Mouse (Mus musculus): ENCODE measurements around the gene Cmtm8. TPM values are rescaled to one million over a fixed set of nuclear protein-coding genes. Genes with fewer than 3 reads are reported as not detected.

The Cmtm8 gene
- polyA plus RNA-seq, 1 experiment from 2014 or later: 102 TPM

DNA sequence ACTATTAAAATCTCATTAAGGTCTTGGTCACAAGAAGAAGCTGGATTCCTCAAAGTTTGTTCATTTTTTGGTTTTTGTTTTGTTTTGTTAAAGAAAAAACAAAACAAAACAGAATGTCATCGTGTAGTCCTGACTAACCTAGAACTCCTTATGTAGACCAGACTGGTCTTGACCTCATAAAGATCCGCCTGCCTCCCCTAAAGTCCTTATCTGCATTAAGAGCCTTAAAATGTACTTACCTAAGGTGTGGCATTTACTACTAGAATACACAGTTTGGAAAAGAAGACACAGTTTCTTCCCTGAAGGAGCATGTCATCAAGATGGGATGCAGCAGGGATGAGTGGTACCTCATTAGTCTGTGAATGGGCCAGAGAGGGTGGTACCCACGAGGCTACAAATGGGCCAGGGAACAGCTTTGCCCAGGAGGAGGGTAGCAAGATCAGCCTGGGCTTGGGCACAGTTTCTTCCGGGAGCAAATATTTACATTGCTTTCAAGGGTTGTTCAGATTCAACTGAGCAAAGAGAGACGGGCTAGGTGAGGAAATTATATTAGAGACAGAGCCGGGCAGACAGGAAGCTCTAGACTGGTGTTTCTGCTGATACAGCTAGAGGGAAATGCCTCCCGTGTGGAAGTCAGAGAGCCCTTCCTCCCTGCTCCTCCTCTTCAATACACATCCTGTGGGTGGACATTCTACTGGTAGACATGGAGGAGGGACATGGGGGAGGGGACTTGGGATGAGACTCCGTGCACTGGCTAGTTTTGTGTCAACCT lies 7.6 kb upstream of the Cmtm8 start:
- H3K36me3 ChIP-seq: no peaks in the 10 kb centered on the region
- no peak overlapping the region for H3K4me3 ChIP-seq
- H3K4me2 ChIP-seq: no peak overlapping the region
- H3K27ac ChIP-seq: peak overlapping the region; percentile 66
- no peak overlapping the region for H3K9ac ChIP-seq
- peaks cover 29% of the 10 kb centered on the region for H3K4me1 ChIP-seq
- H3K9me3 ChIP-seq: no peaks in the 10 kb centered on the region
- 31% methylated on average over 8 of the region's 8 CpGs for WGBS
- ATAC-seq (ENCODE audit: borderline replicate concordance, extremely low read depth, low FRiP score, low TSS enrichment): peak; percentile 71
- H3K27me3 ChIP-seq: no peaks in the 10 kb centered on the region

DNA sequence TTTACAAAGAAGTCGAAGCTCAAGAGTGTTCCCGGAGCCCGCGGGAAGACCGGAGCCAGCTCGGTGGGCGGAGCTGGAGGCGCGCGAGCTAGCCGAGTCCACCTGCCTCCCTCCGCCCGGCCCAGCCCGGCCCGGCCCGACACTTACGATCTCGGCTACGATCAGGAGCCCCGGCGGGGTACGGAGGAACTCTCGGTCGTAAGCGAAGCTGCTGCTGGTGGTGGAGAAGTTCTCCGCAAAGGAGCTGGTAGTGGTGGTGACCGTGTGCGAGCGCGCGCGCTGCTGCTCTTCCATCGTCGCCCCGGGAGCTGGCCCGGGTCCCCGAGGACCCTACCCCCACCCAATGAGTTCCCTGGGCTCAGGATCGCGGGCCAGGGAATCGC lies 331 bp downstream of the Cmtm8 start:
- WGBS: under 1% methylated on average over 39 of the region's 40 CpGs
- Histone ChIP-seq H3K27ac (peak overlapping the region; percentile 91), H3K9me3 (no peaks in the 10 kb centered on the region), H3K36me3 (no peaks in the 10 kb centered on the region; the same call in 1 of the 2 replicates), H3K4me2 (peak overlapping the region; percentile 89), H3K4me1 (peaks cover 32% of the 10 kb centered on the region), H3K4me3 (peak overlapping the region; percentile 69), H3K27me3 (no peaks in the 10 kb centered on the region), H3K9ac (peak overlapping the region; percentile 67)
- ATAC-seq (ENCODE audit: borderline replicate concordance, extremely low read depth, low FRiP score, low TSS enrichment): peak; percentile 43; the same call in 1 of the 2 replicates

DNA sequence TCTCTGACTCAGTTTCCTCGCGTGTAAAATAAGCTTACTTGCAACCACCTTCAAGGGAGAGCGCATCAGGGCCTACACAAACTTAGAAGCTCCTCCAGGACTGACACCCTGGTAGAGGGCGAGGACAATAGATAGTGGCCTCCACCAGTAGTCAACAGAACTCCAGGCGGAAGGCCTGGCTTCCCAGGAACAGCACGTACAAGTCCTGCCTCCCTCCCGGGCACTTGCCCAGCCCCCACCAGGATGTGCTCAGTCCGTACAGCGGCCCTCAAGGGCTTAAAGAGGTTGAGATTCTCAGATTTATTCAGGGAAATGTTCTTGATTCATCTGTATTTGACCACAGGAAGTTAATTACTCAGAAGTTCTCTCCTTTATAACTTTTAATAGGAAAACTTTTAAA lies 1.1 kb downstream of the Cmtm8 start:
- Histone ChIP-seq H3K9me3 (no peaks in the 10 kb centered on the region), H3K27ac (peak overlapping the region; percentile 91), H3K4me3 (peak overlapping the region; percentile 69), H3K9ac (peak overlapping the region; percentile 67), H3K4me2 (peak overlapping the region; percentile 89), H3K4me1 (peaks cover 34% of the 10 kb centered on the region), H3K36me3 (no peaks in the 10 kb centered on the region; the same call in 1 of the 2 replicates), H3K27me3 (no peaks in the 10 kb centered on the region)
- WGBS: 25% methylated on average over 9 of the region's 9 CpGs
- no peak for ATAC-seq (ENCODE audit: borderline replicate concordance, extremely low read depth, low FRiP score, low TSS enrichment)

DNA sequence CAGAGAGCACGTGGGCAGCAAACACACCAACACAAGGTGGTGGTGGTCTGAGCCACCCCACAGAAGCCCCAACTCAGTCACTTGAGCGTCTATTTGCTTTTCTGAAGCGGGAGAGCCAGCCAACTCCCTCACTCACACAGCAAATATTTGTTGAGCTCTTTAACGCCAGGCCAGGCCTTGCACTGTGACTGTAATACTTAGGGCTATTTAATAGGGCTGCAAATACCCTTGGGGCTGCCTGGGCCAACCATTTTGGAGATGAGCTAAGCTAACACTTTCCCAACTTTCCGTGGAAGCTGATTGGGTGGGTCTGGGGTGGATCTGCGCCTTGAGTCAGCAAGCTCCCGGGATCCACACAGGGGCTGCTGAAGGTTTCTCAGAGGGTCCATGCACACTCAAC lies 1.7 kb downstream of the Cmtm8 start:
- peak overlapping the region; percentile 91 for H3K27ac ChIP-seq
- H3K4me2 ChIP-seq: peak overlapping the region; percentile 89
- H3K4me3 ChIP-seq: peak overlapping the region; percentile 69
- peak; percentile 35; the same call in 1 of the 2 replicates for ATAC-seq (ENCODE audit: borderline replicate concordance, extremely low read depth, low FRiP score, low TSS enrichment)
- H3K27me3 ChIP-seq: no peaks in the 10 kb centered on the region
- H3K36me3 ChIP-seq: no peaks in the 10 kb centered on the region; the same call in 1 of the 2 replicates
- H3K4me1 ChIP-seq: peaks cover 34% of the 10 kb centered on the region
- WGBS: 55% methylated on average over 7 of the region's 7 CpGs
- 0 out of 2 replicates have a peak overlapping the region, but pooled peaks have one; percentile 67 for H3K9ac ChIP-seq
- no peaks in the 10 kb centered on the region for H3K9me3 ChIP-seq

DNA sequence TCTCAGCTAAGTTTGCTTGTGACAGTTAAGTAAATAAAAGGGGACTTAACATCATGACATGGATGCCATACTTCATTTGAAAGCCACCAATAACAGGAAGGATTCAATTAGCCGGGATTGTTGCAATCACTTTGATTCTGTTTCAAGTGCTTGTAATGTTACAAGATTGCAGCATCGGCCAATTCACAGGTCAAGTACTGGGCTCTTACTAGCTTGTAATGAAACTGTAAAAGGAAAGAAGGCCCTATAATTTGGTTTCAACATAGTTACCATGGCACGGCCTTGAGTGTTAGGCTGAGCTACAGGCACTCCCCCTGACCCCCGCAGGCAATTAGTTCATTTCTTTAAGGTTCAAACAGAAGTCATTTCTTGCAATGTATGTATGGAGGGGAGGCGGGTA lies 5.1 kb downstream of the Cmtm8 start:
- no peak overlapping the region for H3K4me2 ChIP-seq
- no peak overlapping the region for H3K4me3 ChIP-seq
- H3K27me3 ChIP-seq: no peaks in the 10 kb centered on the region
- no peaks in the 10 kb centered on the region for H3K9me3 ChIP-seq
- no peak for ATAC-seq (ENCODE audit: borderline replicate concordance, extremely low read depth, low FRiP score, low TSS enrichment)
- no peaks in the 10 kb centered on the region; the same call in 1 of the 2 replicates for H3K36me3 ChIP-seq
- H3K4me1 ChIP-seq: peaks cover 24% of the 10 kb centered on the region
- no peak overlapping the region for H3K9ac ChIP-seq
- no peak overlapping the region for H3K27ac ChIP-seq
- WGBS: 48% methylated on average over 5 of the region's 5 CpGs

DNA sequence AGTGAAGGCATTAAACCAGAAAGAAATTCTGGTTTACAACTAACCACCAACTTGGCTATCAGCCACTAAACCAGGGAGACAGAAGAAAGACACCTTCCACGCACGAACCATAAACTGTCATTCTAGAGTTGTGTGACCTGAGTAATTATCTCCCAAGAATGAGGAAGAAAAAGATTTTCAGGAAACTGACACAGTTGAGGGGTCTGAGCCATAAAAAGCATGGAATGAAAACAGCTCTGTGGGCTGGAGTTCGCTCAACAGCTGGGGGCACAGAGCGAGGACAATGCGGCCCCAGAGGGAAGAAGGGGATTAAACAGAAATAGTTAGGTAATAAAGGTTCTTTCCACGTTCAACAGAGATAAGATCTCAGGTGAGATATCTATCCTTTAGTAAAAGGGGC lies 12.4 kb downstream of the Cmtm8 start:
- peaks cover 9% of the 10 kb centered on the region; the same call in 1 of the 2 replicates for H3K4me1 ChIP-seq
- H3K36me3 ChIP-seq: peaks cover 4% of the 10 kb centered on the region; the same call in 1 of the 2 replicates
- H3K4me3 ChIP-seq: no peak overlapping the region
- H3K27me3 ChIP-seq: no peaks in the 10 kb centered on the region
- no peak overlapping the region for H3K9ac ChIP-seq
- no peak overlapping the region for H3K27ac ChIP-seq
- 27% methylated on average over 6 of the region's 6 CpGs for WGBS
- H3K4me2 ChIP-seq: no peak overlapping the region
- no peak for ATAC-seq (ENCODE audit: borderline replicate concordance, extremely low read depth, low FRiP score, low TSS enrichment)
- H3K9me3 ChIP-seq: no peaks in the 10 kb centered on the region

DNA sequence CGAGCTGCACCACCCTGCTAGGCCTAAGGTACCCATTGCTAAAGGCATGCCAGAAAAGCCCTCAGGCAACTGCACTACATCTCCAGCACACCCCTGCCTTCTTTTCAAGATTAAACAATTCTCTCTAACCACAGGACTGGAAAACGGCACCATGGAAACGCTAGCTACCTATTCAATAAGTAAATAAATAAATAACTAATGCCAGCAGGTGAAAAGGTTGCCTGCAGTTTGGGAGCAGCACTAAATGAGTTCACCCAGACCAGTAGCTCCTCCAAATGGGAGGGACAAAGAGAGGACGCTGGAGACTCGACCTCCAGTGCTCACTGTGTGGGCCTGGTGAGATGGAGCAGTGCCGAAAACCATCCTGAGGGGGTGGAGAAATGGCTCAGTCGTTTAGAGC lies 13.6 kb downstream of the Cmtm8 start:
- WGBS: 44% methylated on average over 7 of the region's 7 CpGs
- Histone ChIP-seq H3K9me3 (no peaks in the 10 kb centered on the region), H3K27ac (no peak overlapping the region), H3K36me3 (0 out of 2 replicates have a peak, but pooled peaks cover 4% of the 10 kb centered on the region), H3K27me3 (no peaks in the 10 kb centered on the region), H3K9ac (no peak overlapping the region), H3K4me1 (peaks cover 9% of the 10 kb centered on the region; the same call in 1 of the 2 replicates), H3K4me3 (no peak overlapping the region), H3K4me2 (no peak overlapping the region)
- ATAC-seq (ENCODE audit: borderline replicate concordance, extremely low read depth, low FRiP score, low TSS enrichment): no peak

DNA sequence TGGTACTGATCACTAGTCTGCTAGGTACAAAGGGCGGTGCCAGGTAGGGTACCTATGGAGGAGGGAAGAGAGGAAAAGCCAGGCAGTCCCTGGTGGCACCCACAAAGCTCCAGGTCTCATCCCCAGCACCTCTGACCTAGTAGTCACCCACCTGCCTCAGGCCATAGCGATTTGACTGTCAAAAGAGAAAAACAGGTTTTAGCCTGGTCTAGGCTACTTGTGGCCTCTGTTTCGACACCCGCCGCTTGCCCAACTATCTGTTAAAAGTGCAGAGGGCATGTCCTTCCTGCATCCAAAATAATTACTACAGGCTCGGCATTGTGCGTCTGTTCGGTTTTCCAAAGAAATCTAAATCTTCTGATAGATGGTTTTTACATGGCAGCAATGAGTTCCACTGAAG lies 14.3 kb downstream of the Cmtm8 start:
- H3K9ac ChIP-seq: no peak overlapping the region
- WGBS: 83% methylated on average over 8 of the region's 8 CpGs
- H3K4me1 ChIP-seq: peaks cover 9% of the 10 kb centered on the region; the same call in 1 of the 2 replicates
- H3K9me3 ChIP-seq: no peaks in the 10 kb centered on the region
- no peak overlapping the region for H3K4me2 ChIP-seq
- no peak overlapping the region for H3K4me3 ChIP-seq
- H3K27ac ChIP-seq: no peak overlapping the region
- 0 out of 2 replicates have a peak, but pooled peaks cover 4% of the 10 kb centered on the region for H3K36me3 ChIP-seq
- H3K27me3 ChIP-seq: no peaks in the 10 kb centered on the region
- no peak for ATAC-seq (ENCODE audit: borderline replicate concordance, extremely low read depth, low FRiP score, low TSS enrichment)

DNA sequence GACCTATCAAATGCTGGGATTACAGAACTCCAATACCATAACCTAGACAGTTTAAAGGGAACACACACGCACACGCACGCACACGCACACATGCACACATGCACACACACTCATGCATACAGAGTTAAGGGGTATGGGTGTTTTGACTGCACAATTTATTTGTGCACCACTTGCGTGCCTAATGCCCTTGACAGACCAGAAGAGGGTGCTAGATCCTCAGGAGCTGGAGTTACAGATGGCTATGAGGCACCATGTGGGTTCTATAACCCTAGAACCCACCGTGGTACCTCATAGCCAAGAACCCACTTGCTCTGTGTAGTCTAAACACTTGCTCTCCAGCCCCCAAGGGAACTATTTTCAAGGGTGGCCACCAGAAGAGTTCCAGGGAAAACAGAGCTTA lies 15.6 kb downstream of the Cmtm8 start:
- Histone ChIP-seq H3K36me3 (0 out of 2 replicates have a peak, but pooled peaks cover 4% of the 10 kb centered on the region), H3K9ac (no peak overlapping the region), H3K4me3 (no peak overlapping the region), H3K4me1 (peaks cover 9% of the 10 kb centered on the region; the same call in 1 of the 2 replicates), H3K4me2 (no peak overlapping the region), H3K27ac (no peak overlapping the region), H3K27me3 (no peaks in the 10 kb centered on the region), H3K9me3 (no peaks in the 10 kb centered on the region)
- no peak for ATAC-seq (ENCODE audit: borderline replicate concordance, extremely low read depth, low FRiP score, low TSS enrichment)
- WGBS: 93% methylated on average over 6 of the region's 6 CpGs

DNA sequence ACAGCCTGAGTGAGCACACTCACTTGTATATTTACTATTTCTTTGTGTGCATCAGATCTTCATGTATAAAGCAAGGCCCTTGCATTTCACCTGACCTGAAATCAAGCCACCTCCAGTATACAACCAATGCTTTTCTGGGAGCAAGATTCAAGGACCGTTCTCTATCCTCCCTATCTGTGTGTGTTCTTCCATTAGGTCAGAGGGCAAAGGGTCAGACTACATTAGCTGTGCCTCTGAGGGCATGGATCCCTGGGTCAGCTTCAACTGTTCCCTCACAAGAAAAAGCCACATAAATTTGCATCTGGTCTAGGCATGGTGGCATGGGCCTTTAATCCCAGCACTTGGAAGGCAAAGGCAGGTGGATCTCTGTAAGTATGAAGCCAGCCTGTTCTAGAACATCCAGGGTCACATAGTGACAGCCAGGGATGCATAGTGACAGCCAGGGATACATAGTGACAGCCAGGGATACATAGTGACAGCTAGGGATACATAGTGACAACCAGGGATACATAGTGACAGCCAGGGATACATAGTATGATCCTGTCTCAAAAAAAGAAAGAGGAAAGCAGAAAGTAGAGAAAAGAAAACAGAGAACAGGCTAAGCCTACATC lies 16.6 kb downstream of the Cmtm8 start:
- H3K9ac ChIP-seq: no peak overlapping the region
- 35% methylated on average over 1 of the region's 1 CpGs for WGBS
- H3K9me3 ChIP-seq: no peaks in the 10 kb centered on the region
- 0 out of 2 replicates have a peak, but pooled peaks cover 4% of the 10 kb centered on the region for H3K36me3 ChIP-seq
- ATAC-seq (ENCODE audit: borderline replicate concordance, extremely low read depth, low FRiP score, low TSS enrichment): no peak
- no peaks in the 10 kb centered on the region for H3K27me3 ChIP-seq
- H3K27ac ChIP-seq: no peak overlapping the region
- no peak overlapping the region for H3K4me2 ChIP-seq
- H3K4me3 ChIP-seq: no peak overlapping the region
- H3K4me1 ChIP-seq: peaks cover 9% of the 10 kb centered on the region; the same call in 1 of the 2 replicates

DNA sequence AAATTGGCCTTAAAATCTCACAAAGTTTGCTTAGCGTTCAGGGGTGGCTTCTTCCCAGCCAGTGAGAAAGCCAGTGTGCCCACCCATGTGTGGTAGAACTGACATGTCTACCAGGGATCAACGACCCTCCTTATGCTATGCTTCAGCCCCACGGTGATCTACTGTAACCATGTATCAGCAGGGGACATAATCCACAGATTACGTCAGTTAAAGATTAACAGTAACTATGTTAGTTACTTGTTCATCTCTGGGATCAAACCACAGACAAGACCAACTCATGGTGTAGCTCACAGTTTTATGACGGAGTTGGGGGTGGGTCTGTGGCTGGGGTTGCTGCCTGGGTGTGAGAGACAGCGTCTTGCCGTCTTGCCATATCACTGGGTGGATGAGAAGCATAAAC lies 19.8 kb downstream of the Cmtm8 start:
- Histone ChIP-seq H3K36me3 (0 out of 2 replicates have a peak, but pooled peaks cover 4% of the 10 kb centered on the region), H3K9me3 (no peaks in the 10 kb centered on the region), H3K27ac (no peak overlapping the region), H3K27me3 (no peaks in the 10 kb centered on the region), H3K9ac (no peak overlapping the region), H3K4me1 (no peaks in the 10 kb centered on the region), H3K4me3 (no peak overlapping the region), H3K4me2 (no peak overlapping the region)
- ATAC-seq (ENCODE audit: borderline replicate concordance, extremely low read depth, low FRiP score, low TSS enrichment): no peak
- 88% methylated on average over 7 of the region's 7 CpGs for WGBS
